Mouse (Mus musculus) neural tube, embryonic 13.5 days (tissue): ENCODE measurements around the gene Fndc8. TPM values are rescaled to one million over a fixed set of nuclear protein-coding genes. Genes with fewer than 3 reads are reported as not detected.

Experiments used
- ATAC-seq: fragments of 200-750 bp; cut with Nextera tagmentation; 2 replicates; pipeline ENCODE4 v1.8.0; 2017; ENCODE audit warnings: low read depth, mild to moderate bottlenecking, moderate TSS enrichment, moderate library complexity
- H3K27ac ChIP-seq: fragments of 300-500 bp; sonication (generic); replicated peaks from 2 replicates; pipeline ENCODE4 v1.5.1; 2015; ENCODE audit warnings: moderate library complexity, mild to moderate bottlenecking, inconsistent platforms
- H3K27me3 ChIP-seq: fragments of 300-500 bp; sonication (generic); 2 replicates; pipeline ENCODE4 v1.6.1; 2015; ENCODE audit warnings: mild to moderate bottlenecking, inconsistent platforms
- H3K36me3 ChIP-seq: fragments of 300-500 bp; sonication (generic); 2 replicates; pipeline ENCODE4 v1.6.1; 2015; ENCODE audit warnings: mild to moderate bottlenecking, inconsistent platforms
- H3K4me1 ChIP-seq: fragments of 300-500 bp; sonication (generic); replicated peaks from 2 replicates; pipeline ENCODE4 v1.6.1; 2015; ENCODE audit warnings: inconsistent platforms
- H3K4me2 ChIP-seq: fragments of 300-500 bp; sonication (generic); 2 replicates; pipeline ENCODE4 v1.6.1; 2015; ENCODE audit warnings: inconsistent platforms, mild to moderate bottlenecking, moderate library complexity
- H3K4me3 ChIP-seq: fragments of 300-500 bp; sonication (generic); 2 replicates; pipeline ENCODE4 v1.5.1; 2015; ENCODE audit warnings: mild to moderate bottlenecking, inconsistent platforms
- H3K9ac ChIP-seq: fragments of 300-500 bp; sonication (generic); 2 replicates; pipeline ENCODE4 v1.6.1; 2015; ENCODE audit warnings: moderate library complexity, mild to moderate bottlenecking, inconsistent platforms
- H3K9me3 ChIP-seq: fragments of 300-500 bp; sonication (generic); 2 replicates; pipeline ENCODE4 v1.6.1; 2016; ENCODE audit warnings: inconsistent platforms
- WGBS: fragments of 180-500 bp; shearing (Covaris S2); methylation state at CpG from one replicate; pipeline ENCODE4 v1.1.7; 2015; 5-methylcytosine and 5-hydroxymethylcytosine counted together
- polyA plus RNA-seq: library from polyadenylated mRNA; unstranded; fragments of >200 nt; fragmentation: Nextera tagmentation; extraction: Ambion mirVana; gene quantifications from 2 replicates; pipeline ENCODE4 v1.2.1, GENCODE M21; 2015

The Fndc8 gene
- polyA plus RNA-seq, 1 experiment from 2014 or later = 0.63 TPM

DNA sequence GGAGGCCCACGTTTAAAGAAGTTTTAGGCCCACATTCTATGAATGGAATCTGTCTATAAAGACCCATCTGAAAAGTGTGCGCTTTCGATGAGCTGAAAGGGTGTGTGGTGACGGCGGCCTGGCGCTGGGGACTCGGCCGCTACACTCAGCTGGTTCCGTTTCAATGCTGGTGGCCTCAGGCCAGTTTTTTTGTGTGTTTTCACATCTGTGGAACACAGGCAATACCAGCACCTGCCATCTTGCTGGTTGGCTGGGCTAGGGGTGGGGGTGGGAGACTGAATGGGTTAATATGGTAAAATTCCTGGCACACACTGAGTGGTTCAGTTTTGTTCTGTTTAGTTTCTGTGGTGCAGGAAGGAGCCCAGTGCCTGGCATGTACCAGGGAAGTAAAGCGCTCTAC lies 35.9 kb upstream of the Fndc8 start:
- Histone ChIP-seq H3K9ac (no peak overlapping the region), H3K9me3 (no peaks in the 10 kb centered on the region), H3K27me3 (no peaks in the 10 kb centered on the region), H3K4me1 (peaks cover 25% of the 10 kb centered on the region), H3K4me2 (no peak overlapping the region), H3K27ac (no peak overlapping the region), H3K4me3 (no peak overlapping the region), H3K36me3 (no peaks in the 10 kb centered on the region)
- WGBS = 51% methylated on average over 10 of the region's 10 CpGs
- ATAC-seq = peak; percentile 32; the same call in 1 of the 2 replicates

DNA sequence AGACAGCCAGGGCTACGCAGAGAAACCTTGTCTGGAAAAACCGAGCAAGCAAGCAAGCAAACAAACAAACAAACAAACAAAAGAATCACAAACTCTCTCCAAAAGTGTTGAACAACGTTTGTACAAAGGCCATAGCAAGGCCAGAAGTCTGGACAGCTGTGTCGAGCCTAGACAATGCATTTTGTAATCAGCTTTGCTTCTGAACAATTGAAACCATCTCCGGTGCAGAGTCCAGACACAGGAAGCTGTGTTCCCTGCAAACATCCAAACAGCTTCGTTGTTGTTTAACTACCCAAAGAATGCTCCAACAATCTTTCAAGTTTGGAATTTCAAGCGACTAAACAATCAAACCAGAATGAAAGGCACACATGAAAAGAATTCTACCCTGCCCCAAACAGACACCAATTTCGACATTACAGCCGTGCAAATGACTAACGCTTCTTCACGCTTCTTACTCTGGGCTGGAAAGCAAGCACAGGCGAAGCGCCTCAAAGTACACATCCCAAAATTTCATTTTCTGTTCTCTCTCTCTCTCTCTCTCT lies 34.5 kb upstream of the Fndc8 start:
- Histone ChIP-seq H3K4me2 (no peak overlapping the region), H3K4me1 (peaks cover 24% of the 10 kb centered on the region; the same call in 1 of the 2 replicates), H3K9ac (no peak overlapping the region), H3K27ac (no peak overlapping the region), H3K9me3 (no peaks in the 10 kb centered on the region), H3K27me3 (no peaks in the 10 kb centered on the region), H3K4me3 (no peak overlapping the region), H3K36me3 (no peaks in the 10 kb centered on the region)
- ATAC-seq = no peak
- 68% methylated on average over 13 of the region's 13 CpGs for WGBS

DNA sequence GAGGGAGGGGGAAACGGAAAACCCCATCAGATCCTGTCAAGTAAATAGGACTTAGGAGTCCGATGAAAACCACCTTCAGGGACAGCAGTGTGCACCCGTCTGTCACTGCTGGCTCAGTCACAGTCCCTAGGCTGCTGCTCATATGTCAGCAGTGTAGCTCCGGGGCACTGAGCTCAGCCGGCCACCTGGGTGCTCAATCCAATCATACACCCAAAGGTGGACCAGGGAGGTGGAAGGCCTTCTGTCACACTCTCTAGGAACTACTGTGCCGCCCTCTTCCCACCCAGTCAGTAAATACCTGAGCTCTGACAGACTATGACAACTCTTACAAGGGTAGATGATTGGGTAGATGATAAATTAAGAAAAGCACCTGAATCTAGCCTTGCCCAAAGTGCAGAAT lies 31.2 kb upstream of the Fndc8 start:
- ATAC-seq = no peak
- Histone ChIP-seq H3K4me3 (no peak overlapping the region), H3K9ac (no peak overlapping the region), H3K36me3 (no peaks in the 10 kb centered on the region), H3K9me3 (no peaks in the 10 kb centered on the region), H3K27ac (no peak overlapping the region), H3K4me2 (no peak overlapping the region), H3K4me1 (peaks cover 31% of the 10 kb centered on the region), H3K27me3 (no peaks in the 10 kb centered on the region)
- WGBS = 80% methylated on average over 6 of the region's 6 CpGs

DNA sequence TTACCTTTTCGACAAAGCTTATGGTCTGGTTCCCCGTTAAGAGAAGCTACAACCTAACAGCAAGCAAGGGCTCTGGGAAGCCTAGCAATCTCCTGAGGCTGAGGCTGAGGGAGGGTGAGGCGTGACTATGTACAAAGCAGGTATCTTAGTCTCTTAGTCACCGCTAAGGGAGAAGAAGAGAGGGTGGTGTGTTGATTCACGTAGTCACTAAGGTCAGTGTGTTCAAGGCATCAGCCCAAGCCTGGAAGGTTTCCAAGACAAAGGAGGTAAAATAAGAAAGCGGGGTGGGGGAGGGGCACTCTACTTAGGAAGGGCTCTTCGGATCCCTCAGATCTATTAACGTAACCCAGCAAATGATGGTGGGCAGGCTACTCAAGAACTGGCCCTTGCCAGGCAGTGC lies 30.4 kb upstream of the Fndc8 start:
- Histone ChIP-seq H3K36me3 (no peaks in the 10 kb centered on the region), H3K9me3 (no peaks in the 10 kb centered on the region), H3K4me1 (peaks cover 26% of the 10 kb centered on the region), H3K4me3 (no peak overlapping the region), H3K27ac (no peak overlapping the region), H3K4me2 (no peak overlapping the region), H3K9ac (no peak overlapping the region), H3K27me3 (no peaks in the 10 kb centered on the region)
- 66% methylated on average over 8 of the region's 8 CpGs for WGBS
- no peak for ATAC-seq

DNA sequence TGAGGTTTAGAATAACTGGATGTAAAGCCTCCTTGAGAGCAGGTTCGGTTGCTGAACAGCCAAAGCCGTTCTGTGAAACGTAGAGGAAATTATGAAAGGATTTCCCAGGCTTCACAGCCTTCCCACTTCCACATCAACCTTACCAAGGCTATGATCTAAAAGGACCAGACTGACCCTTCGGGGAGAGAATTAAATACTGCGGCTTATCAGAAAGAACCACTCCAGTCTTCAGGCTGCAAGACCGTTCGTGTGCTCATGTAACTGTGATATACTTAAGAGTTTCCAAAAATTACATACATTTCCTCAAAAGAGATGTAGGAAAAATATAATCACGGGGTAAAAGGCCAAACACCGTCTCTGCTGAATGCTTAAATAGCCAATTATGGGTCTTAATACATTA lies 29.3 kb upstream of the Fndc8 start:
- Histone ChIP-seq H3K27me3 (no peaks in the 10 kb centered on the region), H3K36me3 (no peaks in the 10 kb centered on the region), H3K9me3 (no peaks in the 10 kb centered on the region), H3K9ac (no peak overlapping the region), H3K4me3 (no peak overlapping the region), H3K4me2 (no peak overlapping the region), H3K4me1 (peaks cover 26% of the 10 kb centered on the region), H3K27ac (no peak overlapping the region)
- 74% methylated on average over 9 of the region's 9 CpGs for WGBS
- ATAC-seq = no peak

DNA sequence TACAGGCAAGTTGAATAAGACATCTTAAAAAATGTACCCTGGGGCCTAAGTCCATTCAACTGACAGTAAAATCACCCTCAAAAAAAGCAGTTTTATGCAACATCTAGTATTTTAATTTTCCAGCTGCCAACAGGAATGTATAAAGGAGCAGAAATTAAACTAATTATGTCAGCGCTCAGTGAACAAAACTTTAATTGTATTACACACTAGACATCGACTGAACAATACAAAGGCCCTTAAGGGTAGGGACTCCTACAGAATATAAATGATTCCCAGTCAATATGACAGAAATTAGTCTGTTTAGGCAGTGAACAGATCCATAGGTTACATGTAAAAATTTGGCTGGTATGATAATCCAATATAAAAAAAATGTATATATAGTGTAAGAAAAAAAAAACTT lies 28.9 kb upstream of the Fndc8 start:
- no peaks in the 10 kb centered on the region for H3K27me3 ChIP-seq
- WGBS = 28% methylated on average over 2 of the region's 2 CpGs
- H3K4me2 ChIP-seq = no peak overlapping the region
- no peaks in the 10 kb centered on the region for H3K36me3 ChIP-seq
- no peak overlapping the region for H3K4me3 ChIP-seq
- H3K9ac ChIP-seq = no peak overlapping the region
- ATAC-seq = no peak
- no peaks in the 10 kb centered on the region for H3K9me3 ChIP-seq
- peak overlapping the region; percentile 38; the same call in 1 of the 2 replicates for H3K27ac ChIP-seq
- H3K4me1 ChIP-seq = peaks cover 26% of the 10 kb centered on the region

DNA sequence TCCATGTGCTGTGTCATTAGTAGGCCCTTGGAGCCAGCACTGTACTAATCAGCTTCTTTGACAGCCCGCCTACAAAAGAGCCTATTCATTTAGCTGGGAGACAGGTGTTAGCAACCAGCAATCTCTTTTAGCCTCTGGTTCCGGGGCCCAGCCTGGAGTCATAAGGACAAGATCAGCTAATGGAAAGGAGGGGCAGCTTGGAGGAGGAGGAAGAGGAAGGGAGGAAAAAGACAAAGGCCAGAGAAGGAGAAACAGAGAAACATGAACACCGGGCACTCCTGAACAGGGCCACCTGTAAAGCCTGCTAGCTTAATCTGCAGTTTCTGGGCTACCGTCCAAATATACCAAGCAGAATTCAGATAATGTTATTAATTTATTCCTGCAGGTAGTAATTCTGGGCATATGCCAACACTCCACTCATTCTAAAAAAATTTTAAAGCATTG lies 28.4 kb upstream of the Fndc8 start:
- ATAC-seq = no peak
- no peaks in the 10 kb centered on the region for H3K27me3 ChIP-seq
- H3K4me1 ChIP-seq = peaks cover 26% of the 10 kb centered on the region
- WGBS = 48% methylated on average over 4 of the region's 4 CpGs
- H3K9me3 ChIP-seq = no peaks in the 10 kb centered on the region
- H3K9ac ChIP-seq = no peak overlapping the region
- no peak overlapping the region for H3K4me3 ChIP-seq
- no peak overlapping the region for H3K4me2 ChIP-seq
- peak overlapping the region; percentile 38; the same call in 1 of the 2 replicates for H3K27ac ChIP-seq
- no peaks in the 10 kb centered on the region for H3K36me3 ChIP-seq

DNA sequence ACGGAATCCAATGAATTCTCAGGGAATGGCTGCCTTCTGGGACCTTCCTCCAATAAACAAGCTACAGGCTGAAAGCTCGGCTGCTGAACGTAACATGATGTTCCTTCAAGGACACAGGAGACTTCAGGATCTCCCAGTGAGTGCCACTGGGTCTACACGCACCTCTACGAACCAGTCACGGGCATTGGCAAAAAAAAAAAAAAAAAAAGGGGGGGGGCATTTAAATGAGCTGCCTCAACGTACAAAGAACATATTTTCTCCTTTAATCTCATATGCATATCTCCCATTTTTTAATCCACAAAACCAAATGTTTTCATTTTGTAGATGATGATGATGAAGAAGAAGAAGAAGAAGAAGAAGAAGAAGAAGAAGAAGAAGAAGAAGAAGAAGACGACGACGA lies 26.0 kb upstream of the Fndc8 start:
- H3K36me3 ChIP-seq = no peaks in the 10 kb centered on the region
- H3K9ac ChIP-seq = no peak overlapping the region
- ATAC-seq = no peak
- H3K9me3 ChIP-seq = no peaks in the 10 kb centered on the region
- WGBS = 68% methylated on average over 10 of the region's 10 CpGs
- peaks cover 34% of the 10 kb centered on the region for H3K4me1 ChIP-seq
- H3K4me2 ChIP-seq = no peak overlapping the region
- H3K27me3 ChIP-seq = no peaks in the 10 kb centered on the region
- H3K4me3 ChIP-seq = no peak overlapping the region
- H3K27ac ChIP-seq = no peak overlapping the region

DNA sequence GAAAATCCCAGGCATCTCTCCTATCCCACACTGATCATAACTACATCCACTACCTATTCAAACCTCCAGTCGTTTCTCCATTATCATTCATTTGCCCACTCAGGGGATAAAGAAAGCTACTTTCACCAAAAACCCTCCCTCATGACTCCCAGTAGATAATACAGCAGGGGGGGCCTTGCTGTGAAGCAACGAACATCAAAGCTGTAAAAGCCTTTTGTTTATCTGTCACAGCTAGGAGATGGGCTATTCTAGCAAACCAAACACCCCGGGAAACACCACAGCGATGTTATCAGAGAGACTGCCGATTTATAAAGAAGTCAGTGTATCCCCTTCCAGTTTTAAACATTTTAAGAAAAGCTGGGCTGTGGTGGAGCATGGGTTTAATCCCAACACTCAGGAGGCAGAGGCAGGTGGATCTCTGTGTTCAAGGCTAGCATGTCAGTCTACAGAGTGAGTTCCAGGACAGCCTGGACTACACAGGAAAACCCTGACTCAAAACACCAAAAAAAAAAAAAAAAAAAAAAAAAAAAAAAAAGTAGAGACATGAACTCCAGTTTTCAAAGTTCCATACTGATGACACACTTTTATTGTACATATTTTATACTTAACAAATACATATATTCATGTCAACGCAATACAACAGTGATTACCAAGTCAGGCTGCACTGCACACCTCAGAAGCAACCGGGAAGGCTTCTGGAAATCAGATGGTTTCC lies 24.9 kb upstream of the Fndc8 start:
- no peak overlapping the region for H3K27ac ChIP-seq
- 27% methylated on average over 7 of the region's 7 CpGs for WGBS
- no peak overlapping the region for H3K9ac ChIP-seq
- no peaks in the 10 kb centered on the region for H3K9me3 ChIP-seq
- no peak overlapping the region for H3K4me2 ChIP-seq
- H3K36me3 ChIP-seq = no peaks in the 10 kb centered on the region
- no peaks in the 10 kb centered on the region for H3K27me3 ChIP-seq
- ATAC-seq = no peak
- peaks cover 31% of the 10 kb centered on the region for H3K4me1 ChIP-seq
- no peak overlapping the region for H3K4me3 ChIP-seq

DNA sequence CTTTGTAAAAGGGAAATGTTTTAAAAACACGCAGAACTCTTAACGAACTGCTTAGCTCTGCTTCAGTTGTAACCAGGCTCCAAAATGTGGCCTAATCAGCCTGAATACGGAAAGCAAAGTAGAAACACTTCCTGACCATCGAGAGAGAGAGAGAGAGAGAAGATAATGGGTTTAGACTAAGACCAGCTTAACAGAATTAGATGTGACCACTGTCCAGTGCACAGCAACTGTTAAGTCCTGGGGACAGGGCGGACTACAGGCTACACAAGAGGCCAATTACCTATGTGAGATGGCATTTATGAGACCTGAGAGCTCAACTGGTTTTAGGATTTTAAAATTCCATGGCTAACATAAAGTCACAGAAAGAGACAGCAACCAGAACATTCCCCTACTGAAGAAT lies 24.0 kb upstream of the Fndc8 start:
- no peak overlapping the region for H3K9ac ChIP-seq
- H3K36me3 ChIP-seq = no peaks in the 10 kb centered on the region
- no peak overlapping the region for H3K27ac ChIP-seq
- H3K9me3 ChIP-seq = no peaks in the 10 kb centered on the region
- no peaks in the 10 kb centered on the region for H3K27me3 ChIP-seq
- 83% methylated on average over 5 of the region's 5 CpGs for WGBS
- H3K4me2 ChIP-seq = no peak overlapping the region
- no peak for ATAC-seq
- H3K4me1 ChIP-seq = peaks cover 22% of the 10 kb centered on the region
- no peak overlapping the region for H3K4me3 ChIP-seq

DNA sequence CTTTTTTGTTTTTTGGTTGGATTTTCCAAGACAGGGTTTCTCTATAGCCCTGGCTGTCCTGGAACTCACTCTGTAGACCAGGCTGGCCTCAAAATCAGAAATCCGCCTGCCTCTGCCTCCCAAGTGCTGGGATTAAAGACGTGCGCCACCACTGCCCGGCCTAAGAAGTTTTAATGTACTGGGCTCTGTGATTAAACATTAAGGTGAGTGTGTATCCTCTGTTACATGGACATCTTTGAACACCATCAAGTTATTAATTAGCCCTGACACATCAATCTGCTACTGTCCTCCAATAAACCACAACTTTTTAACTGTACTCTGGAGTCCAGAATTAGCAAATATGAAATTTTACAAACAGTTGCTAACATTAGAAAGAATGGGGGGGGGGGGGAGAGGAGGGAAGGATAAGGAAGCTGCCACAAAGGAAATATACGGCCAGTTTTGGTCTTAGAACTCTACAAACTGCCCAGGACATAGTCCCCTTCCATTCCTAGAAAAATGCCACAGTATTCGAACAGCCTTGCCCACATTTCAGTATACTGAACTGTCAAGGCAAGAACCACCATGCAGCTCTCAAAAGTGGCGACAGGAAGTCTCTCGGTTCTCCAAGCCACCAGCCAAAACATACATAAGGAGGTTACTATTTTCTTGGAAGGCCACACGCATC lies 22.3 kb upstream of the Fndc8 start:
- 77% methylated on average over 9 of the region's 9 CpGs for WGBS
- ATAC-seq = no peak
- Histone ChIP-seq H3K4me2 (peak overlapping the region; percentile 79), H3K27ac (no peak overlapping the region), H3K36me3 (no peaks in the 10 kb centered on the region), H3K4me3 (peak overlapping the region; percentile 72), H3K9me3 (no peaks in the 10 kb centered on the region), H3K4me1 (peaks cover 12% of the 10 kb centered on the region), H3K27me3 (no peaks in the 10 kb centered on the region), H3K9ac (no peak overlapping the region; the same call in 1 of the 2 replicates)

DNA sequence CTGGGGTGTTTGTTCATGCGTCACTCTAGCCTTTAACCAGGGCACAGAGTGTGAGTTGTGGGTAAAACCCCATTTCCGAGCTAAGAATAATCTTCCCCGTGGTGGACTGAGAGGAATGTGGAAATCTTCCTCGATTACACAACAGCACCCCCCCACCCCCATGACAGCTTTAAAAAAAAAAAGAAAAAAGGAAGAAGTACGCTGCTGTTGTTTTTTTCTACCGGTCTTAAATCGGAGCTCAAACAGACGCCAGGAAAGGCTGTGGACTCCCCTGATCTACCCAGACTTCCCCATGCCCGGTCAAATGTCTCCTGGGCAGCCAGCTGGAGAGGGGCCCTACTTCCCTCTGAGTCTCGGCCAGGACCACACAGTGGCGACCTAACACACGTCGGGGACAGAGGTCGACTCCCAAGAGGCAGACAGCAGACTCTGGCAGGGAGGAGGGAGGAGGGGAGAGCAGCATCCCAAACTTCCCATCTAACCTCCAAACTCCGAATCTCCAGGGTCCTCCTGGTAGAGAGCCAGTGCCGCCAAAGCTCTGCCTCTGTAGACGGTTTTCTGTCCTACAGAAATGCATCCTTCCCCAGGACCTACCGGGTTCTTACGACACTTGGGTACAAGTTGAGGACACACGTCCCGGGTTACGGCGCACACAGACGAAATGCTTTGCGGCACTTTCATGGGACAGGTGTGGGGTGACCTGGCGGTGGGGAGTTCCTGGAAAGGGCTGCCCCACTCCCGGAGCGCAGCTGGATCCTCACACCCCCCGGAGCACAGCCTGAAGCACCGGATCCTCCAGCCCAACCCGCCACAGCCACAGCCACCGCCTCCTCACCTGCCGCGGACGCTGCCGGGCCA lies 21.5 kb upstream of the Fndc8 start:
- no peaks in the 10 kb centered on the region for H3K36me3 ChIP-seq
- peak; percentile 28 for ATAC-seq
- peak overlapping the region; percentile 79 for H3K4me2 ChIP-seq
- peaks cover 12% of the 10 kb centered on the region for H3K4me1 ChIP-seq
- peak overlapping the region; percentile 72 for H3K4me3 ChIP-seq
- no peaks in the 10 kb centered on the region for H3K9me3 ChIP-seq
- H3K9ac ChIP-seq = peak overlapping the region; percentile 81
- no peaks in the 10 kb centered on the region for H3K27me3 ChIP-seq
- peak overlapping the region; percentile 52; the same call in 1 of the 2 replicates for H3K27ac ChIP-seq
- WGBS = 5% methylated on average over 36 of the region's 36 CpGs
